Mouse (Mus musculus) kidney, adult 10 weeks (tissue): ENCODE results near the gene Srr. TPM values are rescaled to one million over a fixed set of nuclear protein-coding genes. Genes with fewer than 3 reads are reported as not detected.

Experiments
- polyA plus RNA-seq: library from polyadenylated mRNA; stranded (reverse); fragments of 350-450 nt; fragmentation: Illumina TruSeq; extraction: RNeasy Lipid Tissue Mini Kit (QIAGEN cat#74804); gene quantifications from one replicate; pipeline ENCODE4 v1.2.3, GENCODE M21; 2014; ENCODE audit warnings: low read depth, low replicate concordance

Gene Srr
- polyA plus RNA-seq = 171 TPM

DNA sequence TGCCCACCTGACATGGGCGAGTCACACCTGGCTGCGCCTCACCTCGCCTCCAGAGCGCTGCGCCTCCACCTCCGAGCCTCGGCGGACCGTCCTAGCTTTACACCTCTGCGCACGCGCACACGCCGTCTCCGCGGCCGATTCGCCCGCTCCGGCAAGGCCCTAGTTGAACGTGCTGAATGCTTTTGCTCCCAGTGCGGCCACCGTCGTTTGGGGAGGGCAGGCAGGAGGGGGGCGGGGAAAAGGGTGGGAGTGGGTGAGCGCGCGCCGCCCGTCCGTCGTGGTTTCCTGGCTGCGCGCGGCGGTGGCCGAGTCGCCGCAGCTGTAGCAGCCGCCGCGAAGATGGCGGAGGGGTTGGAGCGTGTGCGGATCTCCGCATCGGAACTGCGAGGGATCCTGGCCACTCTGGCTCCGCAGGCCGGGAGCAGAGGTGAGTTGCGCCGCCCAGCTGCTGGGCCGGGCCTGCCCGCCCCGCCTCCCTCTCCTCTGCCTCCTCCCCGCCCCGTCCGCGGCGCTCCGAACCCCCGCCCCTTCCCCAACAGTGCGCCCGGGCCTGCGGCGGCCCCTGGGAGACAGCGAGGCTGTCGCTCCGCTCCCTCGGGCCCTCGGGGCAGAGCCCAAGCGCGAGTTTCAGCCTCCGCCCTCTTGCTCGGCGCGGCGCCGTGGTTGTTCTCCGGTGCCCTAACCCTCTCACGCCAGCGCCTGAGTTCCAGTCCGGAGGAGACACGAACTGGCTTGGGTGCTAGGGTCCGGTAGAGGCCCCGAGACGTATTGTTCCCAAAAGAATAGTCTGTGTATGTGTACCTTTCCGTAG lies at the start of gene Srr, which contains the start of gene Smg6:
Gene Srr (minus strand): TSS at position 372 of the 811 bp plus-strand sequence.
Gene Smg6 (plus strand): TSS at position 247 of the 811 bp plus-strand sequence.

DNA sequence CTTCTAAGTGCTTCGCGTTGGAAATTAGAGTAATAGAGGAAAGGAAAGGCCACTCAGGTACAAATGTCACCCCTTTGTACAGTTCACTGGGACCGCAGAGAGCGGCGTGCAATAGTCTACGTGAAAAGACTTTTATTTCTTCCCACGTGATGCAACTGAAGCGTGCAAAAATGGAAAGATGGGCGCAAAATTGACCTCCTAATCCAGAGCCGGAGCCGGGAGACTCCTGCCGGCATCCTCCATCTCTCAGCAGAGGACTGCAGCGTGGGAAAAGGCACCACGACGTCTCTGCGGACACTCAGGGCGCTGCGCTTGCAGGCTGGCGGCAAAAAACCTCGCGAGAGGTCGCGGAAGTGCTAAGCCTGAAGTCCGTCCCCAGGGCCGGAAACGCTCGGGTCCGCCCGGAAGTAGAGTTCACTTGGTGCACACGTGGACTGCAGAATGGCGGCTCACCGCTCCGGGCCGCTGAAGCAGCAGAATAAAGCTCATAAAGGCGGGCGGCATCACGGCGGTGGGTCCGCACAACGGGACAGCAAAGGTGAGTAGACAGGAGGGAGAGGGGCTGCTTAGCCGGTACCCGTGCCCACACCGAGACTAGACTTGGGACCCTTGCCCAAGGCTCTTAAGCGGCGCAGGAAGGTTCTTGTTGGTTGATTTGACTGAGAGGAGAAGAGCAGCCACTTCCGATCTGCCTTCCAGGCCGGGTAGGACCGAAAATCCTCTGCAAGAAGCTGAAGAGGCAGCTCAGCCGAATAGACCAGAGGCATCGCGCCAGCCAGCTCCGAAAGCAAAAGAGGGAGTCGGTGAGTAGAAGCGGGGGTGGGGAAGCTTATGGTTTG lies 27.9 kb downstream of the Srr start, which contains the start of gene Tsr1:
Gene Tsr1 (plus strand): TSS at position 394 of the 839 bp plus-strand sequence.

DNA sequence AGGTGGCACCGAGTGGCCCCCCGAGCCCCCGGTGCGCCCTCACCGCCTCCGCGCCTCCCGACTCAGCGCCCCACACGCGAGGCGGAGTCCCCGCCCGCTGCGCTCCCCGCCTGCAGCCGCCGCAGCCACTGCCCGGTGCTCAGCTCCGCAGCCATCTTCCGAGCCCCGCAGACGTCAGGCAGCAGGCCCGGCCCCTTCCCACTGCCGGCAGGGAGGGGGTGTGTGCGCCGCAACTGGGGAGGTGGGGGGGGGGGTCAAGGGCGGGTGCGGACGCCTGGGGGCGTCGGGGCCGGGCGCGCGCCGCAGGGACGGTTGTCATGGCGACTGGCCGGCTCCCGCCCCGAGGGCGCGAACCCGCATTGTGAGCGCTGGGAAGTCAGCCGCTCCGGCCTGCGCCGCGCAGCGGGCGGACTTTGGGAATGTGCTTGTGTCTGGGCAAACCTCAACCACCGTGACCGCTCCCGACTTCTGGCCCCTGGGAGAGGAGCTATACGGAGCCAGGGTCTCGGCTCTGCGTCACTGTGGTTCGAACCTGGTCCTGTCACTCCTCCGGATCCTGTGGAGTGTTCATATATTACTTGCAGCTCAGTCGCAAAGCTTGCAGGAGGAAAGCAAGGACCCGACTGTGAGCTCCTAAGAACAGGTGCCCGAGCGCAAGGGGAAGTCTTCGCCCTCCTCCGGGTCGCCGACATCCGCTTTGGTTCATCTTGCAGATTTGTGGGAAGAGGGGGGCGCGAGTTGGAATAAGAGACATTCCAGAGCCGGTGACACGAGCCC lies 28.7 kb downstream of the Srr start, which contains the start of gene Sgsm2:
Gene Sgsm2 (minus strand): TSS at position 160 of the 777 bp plus-strand sequence.

Other genes starting within 250 kb of the Srr start
- 427 TPM for gene Pafah1b1, start 201.3 kb downstream of the Srr start, polyA plus RNA-seq
- 29.5 TPM for gene Mettl16, start 155.1 kb downstream of the Srr start, polyA plus RNA-seq
- gene Mnt, start 95.0 kb downstream of the Srr start, polyA plus RNA-seq = 1.5 TPM
- 1.1 TPM for gene Sgsm2, start 28.9 kb downstream of the Srr start, polyA plus RNA-seq
- gene Tsr1, start 27.9 kb downstream of the Srr start, polyA plus RNA-seq = 21.5 TPM
- gene Smg6, start 125 bp downstream of the Srr start, polyA plus RNA-seq = 13.0 TPM
- gene Hic1, start 243.6 kb upstream of the Srr start, polyA plus RNA-seq = 0.28 TPM